Mouse (Mus musculus) embryonic fibroblast, embryonic 13.5 days (primary cell): ENCODE results near the gene Rora.

Experiments used
- CTCF ChIP-seq: IDR thresholded peaks from 2 replicates; pipeline ENCODE4 v1.5.1; 2011; ENCODE audit warnings: mild to moderate bottlenecking, control low read depth, low read length, moderate library complexity, borderline replicate concordance; ENCODE audit not compliant: insufficient read depth
- POLR2A ChIP-seq: IDR thresholded peaks from 2 replicates; pipeline ENCODE4 v1.6.1; 2011; ENCODE audit warnings: low read depth, mild to moderate bottlenecking, control low read depth, low read length, moderate library complexity

DNA sequence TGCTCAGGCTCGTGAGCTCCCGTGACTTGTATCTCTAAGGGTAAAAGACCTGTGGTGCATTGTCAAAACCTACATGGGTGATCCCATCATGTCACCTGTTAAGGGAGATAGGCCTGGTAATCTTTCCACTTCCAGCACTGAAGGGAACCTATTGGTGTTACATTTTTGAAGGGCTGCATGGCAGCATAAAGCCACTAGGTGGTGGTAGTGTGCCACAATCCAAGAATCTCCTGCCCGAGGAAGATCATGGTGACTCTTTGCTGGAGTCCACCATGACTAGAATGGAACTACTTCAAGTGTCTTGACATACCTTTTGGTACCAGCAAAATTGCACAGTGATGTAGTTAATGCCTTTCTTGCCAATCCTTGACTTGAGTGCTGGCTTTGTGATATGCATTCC lies 704.2 kb downstream of the Rora start:
- TF ChIP-seq CTCF (peak; percentile 53; the same call in 1 of the 2 replicates), POLR2A (no peak)
